Mouse (Mus musculus): ENCODE measurements around the gene Slc10a1.

DNA sequence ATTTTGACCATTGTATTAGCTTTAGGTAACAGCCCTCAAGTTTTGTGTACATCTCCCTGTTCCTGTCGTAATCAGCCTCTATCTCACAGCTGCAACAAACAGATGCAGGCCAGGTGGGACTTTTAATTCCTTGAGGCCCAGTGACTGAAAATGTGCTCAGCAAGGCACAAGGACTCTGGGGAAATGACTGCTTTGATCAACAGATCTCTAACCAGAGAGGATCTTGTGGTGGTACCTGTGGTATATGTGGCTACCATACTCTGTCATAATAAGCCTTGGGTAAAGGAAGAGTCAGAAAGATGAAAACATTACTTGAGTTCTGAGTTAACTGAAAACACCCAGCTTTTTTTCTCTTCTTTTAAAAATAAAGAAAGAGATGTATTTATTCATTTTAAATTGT, 25.3 kb upstream of the Slc10a1 start:
- TF ChIP-seq CTCF (IDR thresholded peaks at IDR 0.05; ENCODE audit: low read depth) = no peak
- TF ChIP-seq EP300 (IDR thresholded peaks at IDR 0.05; ENCODE audit: low read depth) = no peak

Data from liver, embryonic 14.5 days (tissue).